Mouse (Mus musculus): Measurements from ENCODE around the gene Gadl1. TPM values are rescaled to one million over a fixed set of nuclear protein-coding genes. Genes with fewer than 3 reads are reported as not detected.
"Not testable (repeated sequence)": the region's sequence is repeated elsewhere in the genome, so short reads cannot be mapped to it uniquely, and the experiment has no call there.

Gene Gadl1
- total and polyA plus RNA-seq, 2 experiments from 2014 or later: 1.1 to 2.6 TPM

DNA sequence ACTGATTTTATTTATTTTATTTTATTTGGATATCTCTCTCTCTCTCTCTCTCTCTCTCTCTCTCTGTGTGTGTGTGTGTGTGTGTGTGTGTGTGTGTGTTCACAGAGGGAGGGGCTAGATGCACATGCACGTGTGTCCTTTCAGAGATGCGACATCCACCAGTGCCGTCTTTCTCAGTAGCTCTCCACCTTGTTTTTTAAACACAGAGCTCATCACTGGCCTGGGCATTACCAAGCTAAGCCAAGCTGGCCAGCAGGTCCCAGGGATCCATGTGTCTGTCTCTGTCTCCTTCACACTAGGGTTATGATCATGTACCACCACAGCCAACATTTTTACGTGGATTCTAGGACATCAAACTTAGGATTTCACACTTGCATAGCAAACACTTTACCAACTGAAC lies 130.7 kb downstream of the Gadl1 start:
- ATAC-seq (ENCODE audit: insufficient read depth, low read depth) (no peak), DNase-seq (ENCODE audit: low spot score) (no peak)
- Histone ChIP-seq H3K4me2 (ENCODE audit: low read depth, low read length) (no peak overlapping the region), H3K4me1 (ENCODE audit: control insufficient read depth, insufficient read depth) (no peaks in the 10 kb centered on the region), H3K9me3 (replicated peaks; ENCODE audit: control insufficient read depth, low read length) (no peaks in the 10 kb centered on the region), H3K27ac (ENCODE audit: low read depth) (no peak overlapping the region), H3K27me3 (ENCODE audit: control insufficient read depth, insufficient read depth, low read length) (no peaks in the 10 kb centered on the region), H3K9ac (replicated peaks; ENCODE audit: low read depth, low read length) (no peak overlapping the region), H3K36me3 (replicated peaks; ENCODE audit: control insufficient read depth, insufficient read depth, low read length) (no peaks in the 10 kb centered on the region), H3K4me3 (ENCODE audit: low read depth, low read length) (no peak overlapping the region)
- 80% methylated on average over 4 of the region's 4 CpGs for WGBS
- TF ChIP-seq CTCF (IDR thresholded peaks at IDR 0.05; ENCODE audit: low read depth) (no peak), EP300 (IDR thresholded peaks at IDR 0.05; ENCODE audit: low read depth) (no peak)

GRCm38 (mm10) chr9:116040852-116041251 lies 131.6 kb downstream of the Gadl1 start:
- not testable (repeated sequence) for DNase-seq (ENCODE audit: low spot score); H3K9me3 ChIP-seq (replicated peaks; ENCODE audit: control insufficient read depth, low read length); H3K27me3 ChIP-seq (ENCODE audit: control insufficient read depth, insufficient read depth, low read length); H3K36me3 ChIP-seq (replicated peaks; ENCODE audit: control insufficient read depth, insufficient read depth, low read length); H3K9ac ChIP-seq (replicated peaks; ENCODE audit: low read depth, low read length); ATAC-seq (ENCODE audit: insufficient read depth, low read depth); H3K27ac ChIP-seq (ENCODE audit: low read depth); H3K4me1 ChIP-seq (ENCODE audit: control insufficient read depth, insufficient read depth); H3K4me2 ChIP-seq (ENCODE audit: low read depth, low read length); H3K4me3 ChIP-seq (ENCODE audit: low read depth, low read length)
- 92% methylated on average over 14 of the region's 14 CpGs for WGBS

DNA sequence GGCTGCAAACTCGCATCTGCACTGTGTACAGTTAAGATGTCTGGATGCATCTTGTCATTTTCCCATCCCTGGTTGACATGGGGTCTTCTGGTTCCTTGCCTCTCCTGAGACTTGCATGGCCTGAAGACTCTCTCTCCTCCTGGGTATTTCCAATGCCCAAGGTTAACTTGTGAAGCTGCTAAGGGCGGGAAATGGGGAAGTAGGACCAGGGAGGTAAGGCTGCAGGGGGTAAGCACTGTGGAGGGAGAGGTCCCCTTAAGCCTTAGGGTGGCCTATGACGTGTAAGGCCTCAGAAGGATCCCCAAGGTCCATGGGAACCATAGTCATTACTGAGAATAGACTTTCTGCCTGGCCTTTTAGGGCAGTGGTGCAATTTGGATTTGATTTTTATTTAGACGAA lies 132.1 kb downstream of the Gadl1 start:
- Histone ChIP-seq H3K36me3 (replicated peaks; ENCODE audit: control insufficient read depth, insufficient read depth, low read length) (no peaks in the 10 kb centered on the region), H3K27ac (ENCODE audit: low read depth) (no peak overlapping the region), H3K4me1 (ENCODE audit: control insufficient read depth, insufficient read depth) (no peaks in the 10 kb centered on the region), H3K4me2 (ENCODE audit: low read depth, low read length) (no peak overlapping the region), H3K9me3 (replicated peaks; ENCODE audit: control insufficient read depth, low read length) (no peaks in the 10 kb centered on the region), H3K27me3 (ENCODE audit: control insufficient read depth, insufficient read depth, low read length) (no peaks in the 10 kb centered on the region), H3K4me3 (ENCODE audit: low read depth, low read length) (no peak overlapping the region), H3K9ac (replicated peaks; ENCODE audit: low read depth, low read length) (no peak overlapping the region)
- DNase-seq (ENCODE audit: low spot score): no peak
- no peak for ATAC-seq (ENCODE audit: insufficient read depth, low read depth)
- WGBS: 75% methylated on average over 4 of the region's 4 CpGs
- no peak for TF ChIP-seq CTCF (IDR thresholded peaks at IDR 0.05; ENCODE audit: low read depth)
- TF ChIP-seq EP300 (IDR thresholded peaks at IDR 0.05; ENCODE audit: low read depth): no peak

- no peaks in the 10 kb centered on the region for H3K4me1 ChIP-seq (ENCODE audit: control insufficient read depth, insufficient read depth)
- H3K27me3 ChIP-seq (ENCODE audit: control insufficient read depth, insufficient read depth, low read length): no peaks in the 10 kb centered on the region
- no peak overlapping the region for H3K4me3 ChIP-seq (ENCODE audit: low read depth, low read length)
- DNase-seq (ENCODE audit: low spot score): peak; percentile 37
- H3K9ac ChIP-seq (replicated peaks; ENCODE audit: low read depth, low read length): no peak overlapping the region
- H3K36me3 ChIP-seq (replicated peaks; ENCODE audit: control insufficient read depth, insufficient read depth, low read length): no peaks in the 10 kb centered on the region
- H3K4me2 ChIP-seq (ENCODE audit: low read depth, low read length): no peak overlapping the region
- ATAC-seq (ENCODE audit: insufficient read depth, low read depth): no peak
- no peak overlapping the region for H3K27ac ChIP-seq (ENCODE audit: low read depth)
- TF ChIP-seq EP300 (IDR thresholded peaks at IDR 0.05; ENCODE audit: low read depth): no peak
- TF ChIP-seq CTCF (IDR thresholded peaks at IDR 0.05; ENCODE audit: low read depth): peak; percentile 92
- 17% methylated on average over 3 of the region's 3 CpGs for WGBS
- no peaks in the 10 kb centered on the region for H3K9me3 ChIP-seq (replicated peaks; ENCODE audit: control insufficient read depth, low read length)
Measured at GRCm38 (mm10) chr9:116041787-116042186, 132.5 kb downstream of the Gadl1 start.

DNA sequence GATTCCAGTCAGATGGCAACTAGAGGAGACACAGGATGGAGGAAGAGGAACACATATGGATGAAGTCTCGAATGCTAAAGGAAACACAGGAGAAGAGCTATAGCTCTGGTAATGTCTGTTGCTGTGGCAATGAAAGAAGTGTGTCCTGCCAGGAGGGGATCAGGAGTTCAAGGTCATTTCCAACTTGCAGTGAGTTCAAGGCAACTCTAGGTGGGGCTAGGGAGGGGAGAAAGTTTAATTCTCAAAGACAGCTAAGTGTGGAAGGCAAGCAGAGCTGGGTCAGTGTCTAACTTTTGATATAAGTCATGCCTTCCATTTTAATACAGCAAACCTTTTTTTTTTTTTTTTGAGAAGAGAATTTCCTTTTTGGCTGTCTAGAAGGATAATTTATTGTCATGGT lies 140.7 kb downstream of the Gadl1 start:
- no peaks in the 10 kb centered on the region for H3K27me3 ChIP-seq (ENCODE audit: control insufficient read depth, insufficient read depth, low read length)
- H3K9me3 ChIP-seq (replicated peaks; ENCODE audit: control insufficient read depth, low read length): no peaks in the 10 kb centered on the region
- DNase-seq (ENCODE audit: low spot score) (no peak), ATAC-seq (ENCODE audit: insufficient read depth, low read depth) (no peak)
- no peak overlapping the region for H3K4me3 ChIP-seq (ENCODE audit: low read depth, low read length)
- WGBS: 65% methylated on average over 1 of the region's 1 CpGs
- no peak overlapping the region for H3K27ac ChIP-seq (ENCODE audit: low read depth)
- no peak overlapping the region for H3K9ac ChIP-seq (replicated peaks; ENCODE audit: low read depth, low read length)
- H3K4me1 ChIP-seq (ENCODE audit: control insufficient read depth, insufficient read depth): no peaks in the 10 kb centered on the region
- H3K4me2 ChIP-seq (ENCODE audit: low read depth, low read length): no peak overlapping the region
- H3K36me3 ChIP-seq (replicated peaks; ENCODE audit: control insufficient read depth, insufficient read depth, low read length): no peaks in the 10 kb centered on the region
- TF ChIP-seq CTCF (IDR thresholded peaks at IDR 0.05; ENCODE audit: low read depth) (no peak), EP300 (IDR thresholded peaks at IDR 0.05; ENCODE audit: low read depth) (no peak)

GRCm38 (mm10) chr9:116053976-116054375 lies 144.7 kb downstream of the Gadl1 start:
- Histone ChIP-seq H3K27ac (ENCODE audit: low read depth) (no peak overlapping the region), H3K36me3 (replicated peaks; ENCODE audit: control insufficient read depth, insufficient read depth, low read length) (no peaks in the 10 kb centered on the region), H3K4me3 (ENCODE audit: low read depth, low read length) (no peak overlapping the region), H3K9me3 (replicated peaks; ENCODE audit: control insufficient read depth, low read length) (0 out of 2 replicates have a peak, but pooled peaks cover 3% of the 10 kb centered on the region), H3K4me1 (ENCODE audit: control insufficient read depth, insufficient read depth) (no peaks in the 10 kb centered on the region), H3K27me3 (ENCODE audit: control insufficient read depth, insufficient read depth, low read length) (no peaks in the 10 kb centered on the region), H3K9ac (replicated peaks; ENCODE audit: low read depth, low read length) (no peak overlapping the region), H3K4me2 (ENCODE audit: low read depth, low read length) (no peak overlapping the region)
- 79% methylated on average over 8 of the region's 8 CpGs for WGBS
- no peak for TF ChIP-seq CTCF (IDR thresholded peaks at IDR 0.05; ENCODE audit: low read depth)
- TF ChIP-seq EP300 (IDR thresholded peaks at IDR 0.05; ENCODE audit: low read depth): no peak
- ATAC-seq (ENCODE audit: insufficient read depth, low read depth) (no peak), DNase-seq (ENCODE audit: low spot score) (no peak)

Data from heart, postnatal 0 days (tissue).